Mouse (Mus musculus): ENCODE measurements around the gene Ghsr. TPM values are rescaled to one million over a fixed set of nuclear protein-coding genes. Genes with fewer than 3 reads are reported as not detected.
A peak's percentile ranks its signal among the peaks of the same experiment; 100 is the strongest.

Ghsr gene
- total and polyA plus RNA-seq, 3 experiments: not detected

DNA sequence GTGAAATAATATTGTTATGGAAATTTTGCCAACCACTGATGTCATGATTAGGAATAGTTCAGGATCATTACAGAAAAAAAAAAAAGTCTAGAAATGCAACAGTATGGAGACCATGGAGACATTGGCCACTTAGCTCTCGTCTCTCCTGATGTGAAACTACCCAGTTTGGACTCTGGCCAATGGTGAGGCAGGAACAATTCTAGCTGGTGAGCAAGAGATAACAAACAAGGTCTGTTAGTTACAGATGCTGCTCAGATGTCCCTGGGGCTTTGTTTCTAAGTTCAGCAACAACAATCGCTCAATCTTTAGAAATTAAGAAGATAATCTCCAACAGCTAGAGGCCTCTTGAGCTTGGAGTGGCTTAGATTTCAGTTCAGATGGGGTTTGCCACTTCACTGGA lies 37.4 kb downstream of the Ghsr start:
- Histone ChIP-seq H3K4me2 (ENCODE audit: insufficient read depth, low read depth, poor library complexity, severe bottlenecking) (no peak overlapping the region), H3K27ac (ENCODE audit: insufficient read depth, low read depth) (no peak overlapping the region), H3K4me3 (replicated peaks in 1 of 3; ENCODE audit: low read depth in 2 of 3, low read length in 2 of 3, poor library complexity in 1 of 3) (no peak overlapping the region), H3K36me3 (replicated peaks in 1 of 2; ENCODE audit: control insufficient read depth in 1 of 2, insufficient read depth in 1 of 2, low read length in 1 of 2) (no peaks in the 10 kb centered on the region), H3K27me3 (replicated peaks) (no peaks in the 10 kb centered on the region), H3K79me2 (replicated peaks; ENCODE audit: control insufficient read depth, extremely low read depth, insufficient read depth, poor library complexity, severe bottlenecking) (no peaks in the 10 kb centered on the region), H3K4me1 (ENCODE audit: control insufficient read depth in 1 of 2, insufficient read depth in 2 of 2) (peaks cover 13 to 35% of the 10 kb centered on the region in 2 experiments), H3K9ac (ENCODE audit: insufficient read depth, low read depth) (no peak overlapping the region), H3K9me3 (replicated peaks; ENCODE audit: low read length) (no peaks in the 10 kb centered on the region)
- TF ChIP-seq E2F4 (IDR thresholded peaks at IDR 0.05; ENCODE audit: insufficient replicate concordance, low read depth, low read length) (no peak), EP300 (IDR thresholded peaks at IDR 0.05; ENCODE audit: low read length) (no peak), POLR2A (IDR thresholded peaks at IDR 0.05; ENCODE audit: low read depth, low read length) (no peak), ZMIZ1 (IDR thresholded peaks at IDR 0.05; ENCODE audit: low read depth, low read length) (no peak), MAFK (IDR thresholded peaks at IDR 0.05; ENCODE audit: insufficient replicate concordance, low read length) (no peak), CHD2 (IDR thresholded peaks at IDR 0.05; ENCODE audit: low read length) (no peak)
- dilution Hi-C loops (cut with MboI; ENCODE audit: extremely low pct_ligation_motif_present, extremely low pct_unique_long_range_greater_than_20kb, low sequenced_read_pairs): no loop called here
- no peak for DNase-seq (ENCODE audit: extremely low read depth)
- in situ Hi-C loops (cut with MboI; ENCODE audit: low pct_ligation_motif_present, low pct_unique_long_range_greater_than_20kb, low sequenced_read_pairs): no loop called here

DNA sequence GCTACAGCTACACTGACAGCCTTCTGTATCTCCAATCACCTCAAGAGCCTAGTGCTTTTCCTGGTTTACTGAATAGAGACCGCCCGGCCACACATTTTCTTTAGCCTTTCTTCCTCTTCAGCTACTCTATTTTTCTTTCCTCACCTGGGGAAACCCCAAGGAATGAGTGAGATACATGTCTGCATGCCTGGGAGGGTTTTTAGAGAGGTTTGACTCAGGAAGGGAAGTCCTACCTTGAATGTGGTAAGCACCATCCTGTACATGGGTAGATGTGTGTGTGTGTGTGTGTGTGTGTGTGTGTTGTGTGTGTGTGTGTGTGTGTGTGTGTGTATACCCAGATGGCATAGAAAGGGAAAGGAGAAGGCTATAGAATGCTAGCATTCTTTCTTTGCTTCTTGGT lies 40.1 kb downstream of the Ghsr start:
- DNase-seq (ENCODE audit: extremely low read depth): peak; percentile 76
- H3K36me3 ChIP-seq (replicated peaks in 1 of 2; ENCODE audit: control insufficient read depth in 1 of 2, insufficient read depth in 1 of 2, low read length in 1 of 2): no peaks in the 10 kb centered on the region
- no peak overlapping the region for H3K4me2 ChIP-seq (ENCODE audit: insufficient read depth, low read depth, poor library complexity, severe bottlenecking)
- TF ChIP-seq ELF1 (IDR thresholded peaks at IDR 0.05; ENCODE audit: low read depth, low read length): no peak
- no peak for TF ChIP-seq ZKSCAN1 (IDR thresholded peaks at IDR 0.05; ENCODE audit: borderline replicate concordance, low read depth, low read length)
- no peak for TF ChIP-seq E2F4 (IDR thresholded peaks at IDR 0.05; ENCODE audit: insufficient replicate concordance, low read depth, low read length)
- TF ChIP-seq GABPA (IDR thresholded peaks at IDR 0.05; ENCODE audit: insufficient replicate concordance, low read depth, low read length): no peak
- TF ChIP-seq USF1 (IDR thresholded peaks at IDR 0.05; ENCODE audit: low read depth, low read length): no peak
- TF ChIP-seq MAX (IDR thresholded peaks at IDR 0.05; ENCODE audit: low read length): no peak
- no peak for TF ChIP-seq MAFK (IDR thresholded peaks at IDR 0.05; ENCODE audit: insufficient replicate concordance, low read length)
- no peak for TF ChIP-seq RAD21 (IDR thresholded peaks at IDR 0.05; ENCODE audit: low read depth, low read length)
- no peak for TF ChIP-seq ZNF384 (IDR thresholded peaks at IDR 0.05; ENCODE audit: low read depth, low read length)
- peak; percentile 43; the same call in 1 of the 2 replicates for TF ChIP-seq ETS1 (conservative IDR thresholded peaks at IDR 0.05; ENCODE audit: low read depth, low read length)
- no peak for TF ChIP-seq CTCF (conservative IDR thresholded peaks at IDR 0.05 in 1 of 2, IDR thresholded peaks at IDR 0.05 in 1 of 2; ENCODE audit: low read depth in 2 of 2, low read length in 2 of 2)
- no peak for TF ChIP-seq MAZ (IDR thresholded peaks at IDR 0.05; ENCODE audit: low read depth, low read length)
- TF ChIP-seq MEF2A (IDR thresholded peaks at IDR 0.05; ENCODE audit: borderline replicate concordance, low read depth, low read length): peak; percentile 50; the same call in 1 of the 2 replicates
- TF ChIP-seq NELFE (IDR thresholded peaks at IDR 0.05; ENCODE audit: low read depth, low read length): no peak
- TF ChIP-seq ZMIZ1 (IDR thresholded peaks at IDR 0.05; ENCODE audit: low read depth, low read length): no peak
- TF ChIP-seq POLR2A (IDR thresholded peaks at IDR 0.05; ENCODE audit: low read depth, low read length): no peak
- peak; percentile 57; the same call in 1 of the 2 replicates for TF ChIP-seq EP300 (IDR thresholded peaks at IDR 0.05; ENCODE audit: low read length)
- TF ChIP-seq TCF12 (IDR thresholded peaks at IDR 0.05; ENCODE audit: low read depth, low read length): peak; percentile 27; the same call in 1 of the 2 replicates
- peak; percentile 64 for TF ChIP-seq BHLHE40 (IDR thresholded peaks at IDR 0.05; ENCODE audit: low read depth, low read length)
- no peak for TF ChIP-seq SMC3 (IDR thresholded peaks at IDR 0.05; ENCODE audit: low read depth, low read length)
- TF ChIP-seq UBTF (IDR thresholded peaks at IDR 0.05; ENCODE audit: low read depth, low read length): no peak
- no peak for TF ChIP-seq CHD2 (IDR thresholded peaks at IDR 0.05; ENCODE audit: low read length)
- peak; percentile 67; the same call in 1 of the 2 replicates for TF ChIP-seq IRF4 (IDR thresholded peaks at IDR 0.05; ENCODE audit: low read depth, low read length)
- no peak for TF ChIP-seq JUN (IDR thresholded peaks at IDR 0.05; ENCODE audit: insufficient read depth, low read depth, low read length)
- TF ChIP-seq TBP (conservative IDR thresholded peaks at IDR 0.05; ENCODE audit: low read depth, low read length): no peak
- no peak for TF ChIP-seq SIN3A (IDR thresholded peaks at IDR 0.05; ENCODE audit: low read length)
- dilution Hi-C loops (cut with MboI; ENCODE audit: extremely low pct_ligation_motif_present, extremely low pct_unique_long_range_greater_than_20kb, low sequenced_read_pairs) (no loop called here), in situ Hi-C loops (cut with MboI; ENCODE audit: low pct_ligation_motif_present, low pct_unique_long_range_greater_than_20kb, low sequenced_read_pairs) (no loop called here)
- H3K79me2 ChIP-seq (replicated peaks; ENCODE audit: control insufficient read depth, extremely low read depth, insufficient read depth, poor library complexity, severe bottlenecking): no peaks in the 10 kb centered on the region
- H3K4me3 ChIP-seq (replicated peaks in 1 of 3; ENCODE audit: low read depth in 2 of 3, low read length in 2 of 3, poor library complexity in 1 of 3): no peak overlapping the region
- no peaks in the 10 kb centered on the region for H3K9me3 ChIP-seq (replicated peaks; ENCODE audit: low read length)
- no peaks in the 10 kb centered on the region for H3K27me3 ChIP-seq (replicated peaks)
- H3K27ac ChIP-seq (ENCODE audit: insufficient read depth, low read depth): 0 out of 2 replicates have a peak overlapping the region, but pooled peaks have one; percentile 31
- H3K9ac ChIP-seq (ENCODE audit: insufficient read depth, low read depth): no peak overlapping the region; the same call in 1 of the 2 replicates
- peaks cover 13 to 37% of the 10 kb centered on the region in 2 experiments for H3K4me1 ChIP-seq (ENCODE audit: control insufficient read depth in 1 of 2, insufficient read depth in 2 of 2)

All from CH12.LX (cell line).